Mouse (Mus musculus): Measurements from ENCODE around the gene Tmem245. TPM values are rescaled to one million over a fixed set of nuclear protein-coding genes. Genes with fewer than 3 reads are reported as not detected.

The Tmem245 gene
- polyA plus RNA-seq, 2 experiments: 1.4 to 2.0 TPM

GRCm38 (mm10) chr4:56845896-56846533 lies 101.2 kb downstream of the Tmem245 start:
- Histone ChIP-seq H3K4me3 (ENCODE audit: insufficient read depth in 1 of 2, low read depth in 2 of 2, low read length in 2 of 2) (no peak overlapping the region), H3K4me1 (replicated peaks; ENCODE audit: control insufficient read depth in 2 of 2, insufficient read depth in 2 of 2, low read length in 1 of 2) (no peaks in the 10 kb centered on the region; a peak in 1 of 4 replicates)
- no peak for ATAC-seq (ENCODE audit: insufficient read depth)

GRCm38 (mm10) chr4:56844911-56845310 lies 102.3 kb downstream of the Tmem245 start:
- no peak overlapping the region for H3K4me2 ChIP-seq (ENCODE audit: low read depth)
- H3K9ac ChIP-seq (replicated peaks): no peak overlapping the region
- DNase-seq (ENCODE audit: low read depth in 3 of 3, low spot score in 3 of 3) (no peak), ATAC-seq (ENCODE audit: insufficient read depth) (no peak)
- TF ChIP-seq CTCF (IDR thresholded peaks at IDR 0.05; ENCODE audit: low read depth) (no peak), EP300 (IDR thresholded peaks at IDR 0.05; ENCODE audit: low read depth) (no peak)
- H3K27me3 ChIP-seq (ENCODE audit: control insufficient read depth, insufficient read depth, low read length): no peaks in the 10 kb centered on the region
- H3K36me3 ChIP-seq (replicated peaks; ENCODE audit: control insufficient read depth, insufficient read depth, low read depth): peaks cover 3% of the 10 kb centered on the region; the same call in 1 of the 2 replicates
- WGBS (ENCODE audit: insufficient replicate concordance): 77% methylated on average over 4 of the region's 4 CpGs
- no peaks in the 10 kb centered on the region; a peak in 1 of 4 replicates for H3K4me1 ChIP-seq (replicated peaks; ENCODE audit: control insufficient read depth in 2 of 2, insufficient read depth in 2 of 2, low read length in 1 of 2)
- H3K9me3 ChIP-seq (ENCODE audit: control insufficient read depth, low read length): no peaks in the 10 kb centered on the region
- H3K4me3 ChIP-seq (ENCODE audit: insufficient read depth in 1 of 2, low read depth in 2 of 2, low read length in 2 of 2): no peak overlapping the region
- no peak overlapping the region for H3K27ac ChIP-seq

More at GRCm38 (mm10) chr4:56845896-56846533, 101.2 kb downstream of the Tmem245 start:
- Histone ChIP-seq H3K9ac (replicated peaks) (no peak overlapping the region), H3K9me3 (ENCODE audit: control insufficient read depth, low read length) (no peaks in the 10 kb centered on the region), H3K27ac (no peak overlapping the region), H3K27me3 (ENCODE audit: control insufficient read depth, insufficient read depth, low read length) (no peaks in the 10 kb centered on the region), H3K4me2 (ENCODE audit: low read depth) (no peak overlapping the region), H3K36me3 (replicated peaks; ENCODE audit: control insufficient read depth, insufficient read depth, low read depth) (peaks cover 3% of the 10 kb centered on the region; the same call in 1 of the 2 replicates)
- 69% methylated on average over 12 of the region's 12 CpGs for WGBS (ENCODE audit: insufficient replicate concordance)
- no peak for DNase-seq (ENCODE audit: low read depth in 3 of 3, low spot score in 3 of 3)
- no peak for TF ChIP-seq CTCF (IDR thresholded peaks at IDR 0.05; ENCODE audit: low read depth)
- no peak for TF ChIP-seq EP300 (IDR thresholded peaks at IDR 0.05; ENCODE audit: low read depth)

- TF ChIP-seq EP300 (IDR thresholded peaks at IDR 0.05; ENCODE audit: low read depth) (no peak), CTCF (IDR thresholded peaks at IDR 0.05; ENCODE audit: low read depth) (peak; percentile 58)
- Histone ChIP-seq H3K9me3 (ENCODE audit: control insufficient read depth, low read length) (no peaks in the 10 kb centered on the region), H3K9ac (replicated peaks) (no peak overlapping the region), H3K36me3 (replicated peaks; ENCODE audit: control insufficient read depth, insufficient read depth, low read depth) (peaks cover 3% of the 10 kb centered on the region; the same call in 1 of the 2 replicates), H3K4me1 (replicated peaks; ENCODE audit: control insufficient read depth in 2 of 2, insufficient read depth in 2 of 2, low read length in 1 of 2) (no peaks in the 10 kb centered on the region; a peak in 1 of 4 replicates), H3K27me3 (ENCODE audit: control insufficient read depth, insufficient read depth, low read length) (no peaks in the 10 kb centered on the region), H3K27ac (no peak overlapping the region), H3K4me2 (ENCODE audit: low read depth) (no peak overlapping the region), H3K4me3 (ENCODE audit: insufficient read depth in 1 of 2, low read depth in 2 of 2, low read length in 2 of 2) (no peak overlapping the region)
- DNase-seq (ENCODE audit: low read depth in 3 of 3, low spot score in 3 of 3) (no peak), ATAC-seq (ENCODE audit: insufficient read depth) (no peak)
- 75% methylated on average over 2 of the region's 2 CpGs for WGBS (ENCODE audit: insufficient replicate concordance)
These were observed 103.3 kb downstream of the Tmem245 start for GRCm38 (mm10) chr4:56843963-56844362.

- no peaks in the 10 kb centered on the region for H3K9me3 ChIP-seq (ENCODE audit: control insufficient read depth, low read length)
- H3K9ac ChIP-seq (replicated peaks): no peak overlapping the region
- no peak for DNase-seq (ENCODE audit: low read depth in 3 of 3, low spot score in 3 of 3)
- no peak overlapping the region for H3K4me2 ChIP-seq (ENCODE audit: low read depth)
- no peak for TF ChIP-seq EP300 (IDR thresholded peaks at IDR 0.05; ENCODE audit: low read depth)
- TF ChIP-seq CTCF (IDR thresholded peaks at IDR 0.05; ENCODE audit: low read depth): no peak
- H3K4me1 ChIP-seq (replicated peaks; ENCODE audit: control insufficient read depth in 2 of 2, insufficient read depth in 2 of 2, low read length in 1 of 2): no peaks in the 10 kb centered on the region; a peak in 1 of 4 replicates
- H3K27me3 ChIP-seq (ENCODE audit: control insufficient read depth, insufficient read depth, low read length): no peaks in the 10 kb centered on the region
- no peak for ATAC-seq (ENCODE audit: insufficient read depth)
- H3K36me3 ChIP-seq (replicated peaks; ENCODE audit: control insufficient read depth, insufficient read depth, low read depth): peaks cover 3% of the 10 kb centered on the region; the same call in 1 of the 2 replicates
- H3K27ac ChIP-seq: no peak overlapping the region
- 52% methylated on average over 7 of the region's 7 CpGs for WGBS (ENCODE audit: insufficient replicate concordance)
- H3K4me3 ChIP-seq (ENCODE audit: insufficient read depth in 1 of 2, low read depth in 2 of 2, low read length in 2 of 2): no peak overlapping the region
These were observed 104.7 kb downstream of the Tmem245 start for GRCm38 (mm10) chr4:56842501-56842900.

GRCm38 (mm10) chr4:56840297-56840696 lies 106.9 kb downstream of the Tmem245 start:
- Histone ChIP-seq H3K27me3 (ENCODE audit: control insufficient read depth, insufficient read depth, low read length) (no peaks in the 10 kb centered on the region), H3K9ac (replicated peaks) (no peak overlapping the region), H3K27ac (no peak overlapping the region), H3K4me2 (ENCODE audit: low read depth) (no peak overlapping the region), H3K4me3 (ENCODE audit: insufficient read depth in 1 of 2, low read depth in 2 of 2, low read length in 2 of 2) (no peak overlapping the region), H3K9me3 (ENCODE audit: control insufficient read depth, low read length) (no peaks in the 10 kb centered on the region), H3K36me3 (replicated peaks; ENCODE audit: control insufficient read depth, insufficient read depth, low read depth) (peaks cover 3% of the 10 kb centered on the region; the same call in 1 of the 2 replicates), H3K4me1 (replicated peaks; ENCODE audit: control insufficient read depth in 2 of 2, insufficient read depth in 2 of 2, low read length in 1 of 2) (no peaks in the 10 kb centered on the region; a peak in 1 of 4 replicates)
- no peak for TF ChIP-seq CTCF (IDR thresholded peaks at IDR 0.05; ENCODE audit: low read depth)
- TF ChIP-seq EP300 (IDR thresholded peaks at IDR 0.05; ENCODE audit: low read depth): no peak
- DNase-seq (ENCODE audit: low read depth in 3 of 3, low spot score in 3 of 3) (no peak), ATAC-seq (ENCODE audit: insufficient read depth) (no peak)
- 72% methylated on average over 3 of the region's 3 CpGs for WGBS (ENCODE audit: insufficient replicate concordance)
